Mouse (Mus musculus): ENCODE results near the gene Caprin1.

Caprin1 gene

DNA sequence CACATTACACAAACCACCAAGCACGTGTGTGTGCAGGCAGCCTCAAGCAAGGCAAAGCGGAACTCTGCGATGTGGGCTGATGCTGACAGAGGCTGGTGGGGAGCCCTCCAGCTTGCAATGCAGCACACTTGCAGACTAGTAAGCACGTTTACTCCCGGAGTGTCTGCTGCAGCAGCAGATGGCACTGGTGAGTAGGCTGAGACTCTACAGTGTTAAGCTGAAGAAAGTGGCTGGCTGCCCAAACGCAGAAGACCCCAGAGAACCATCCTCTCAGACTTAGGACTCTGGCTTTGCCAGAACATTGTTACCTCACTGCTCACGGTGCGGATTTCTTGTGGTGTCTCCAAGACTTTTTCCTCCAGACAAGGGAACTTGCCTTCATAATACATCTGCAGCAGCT lies 66.5 kb downstream of the Caprin1 start:
- no peak for DNase-seq (ENCODE audit: low spot score in 2 of 2)

DNA sequence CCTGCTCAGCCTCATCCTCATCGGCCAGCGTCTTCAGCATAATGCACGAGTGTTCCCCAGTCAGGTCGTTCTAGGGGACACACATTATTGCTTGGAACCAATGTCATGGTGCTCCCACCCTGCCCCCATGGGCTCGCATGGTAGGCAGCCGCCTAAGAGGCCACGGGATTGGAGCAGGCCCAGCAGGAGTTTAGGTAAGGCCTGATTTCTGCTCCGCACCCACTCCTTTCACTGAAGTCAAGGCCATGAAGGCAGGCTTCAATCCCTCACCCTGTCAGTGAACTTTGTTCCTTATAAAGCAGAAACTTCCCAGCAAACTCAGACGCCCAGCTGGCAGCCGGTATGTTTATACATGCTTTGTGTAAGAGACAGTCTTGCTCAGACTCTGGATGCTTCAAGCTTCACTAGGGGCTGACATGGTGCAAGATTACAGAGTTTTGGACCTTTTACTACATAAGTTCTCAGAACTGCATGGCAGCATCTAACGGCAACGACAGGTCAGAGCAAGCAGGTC lies 69.4 kb downstream of the Caprin1 start:
- DNase-seq (ENCODE audit: low spot score in 2 of 2) = no peak

DNA sequence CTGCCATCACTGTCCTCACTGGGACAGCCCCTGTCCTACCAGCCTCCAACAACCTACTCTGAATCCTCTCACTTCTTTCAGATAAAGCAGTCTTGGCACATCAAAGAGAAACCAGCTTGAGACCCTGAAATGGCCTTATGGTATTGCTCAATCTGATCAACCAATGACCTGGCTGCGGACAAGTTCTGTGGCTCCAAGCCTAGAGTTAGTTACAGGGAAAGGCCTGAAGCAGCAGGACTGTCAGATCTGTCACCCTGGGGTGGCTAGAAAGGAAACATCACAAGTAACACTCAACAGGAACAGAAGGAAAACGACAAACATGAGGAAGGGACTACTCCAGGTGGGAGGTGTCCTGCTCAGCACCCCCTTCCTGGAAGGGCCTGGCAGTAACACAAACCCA lies 72.9 kb downstream of the Caprin1 start:
- DNase-seq (ENCODE audit: low spot score in 2 of 2) = no peak

DNA sequence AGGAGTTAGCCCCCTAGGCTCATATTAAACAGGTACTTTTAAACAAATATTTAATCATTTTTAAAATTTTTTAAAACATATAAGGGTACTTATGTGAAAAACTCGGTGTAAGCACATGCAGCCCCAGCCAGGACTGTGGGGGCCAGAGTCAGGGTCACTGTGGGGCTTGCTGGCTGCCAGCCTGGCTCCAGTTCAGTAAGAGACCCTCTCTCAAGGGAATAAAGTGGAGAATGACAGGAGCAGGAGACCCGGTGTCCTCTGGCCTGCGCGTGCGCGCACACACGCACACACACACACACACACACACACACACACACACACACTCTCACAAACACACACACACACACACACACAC lies 78.2 kb downstream of the Caprin1 start:
- DNase-seq (ENCODE audit: low spot score in 2 of 2) = no peak

DNA sequence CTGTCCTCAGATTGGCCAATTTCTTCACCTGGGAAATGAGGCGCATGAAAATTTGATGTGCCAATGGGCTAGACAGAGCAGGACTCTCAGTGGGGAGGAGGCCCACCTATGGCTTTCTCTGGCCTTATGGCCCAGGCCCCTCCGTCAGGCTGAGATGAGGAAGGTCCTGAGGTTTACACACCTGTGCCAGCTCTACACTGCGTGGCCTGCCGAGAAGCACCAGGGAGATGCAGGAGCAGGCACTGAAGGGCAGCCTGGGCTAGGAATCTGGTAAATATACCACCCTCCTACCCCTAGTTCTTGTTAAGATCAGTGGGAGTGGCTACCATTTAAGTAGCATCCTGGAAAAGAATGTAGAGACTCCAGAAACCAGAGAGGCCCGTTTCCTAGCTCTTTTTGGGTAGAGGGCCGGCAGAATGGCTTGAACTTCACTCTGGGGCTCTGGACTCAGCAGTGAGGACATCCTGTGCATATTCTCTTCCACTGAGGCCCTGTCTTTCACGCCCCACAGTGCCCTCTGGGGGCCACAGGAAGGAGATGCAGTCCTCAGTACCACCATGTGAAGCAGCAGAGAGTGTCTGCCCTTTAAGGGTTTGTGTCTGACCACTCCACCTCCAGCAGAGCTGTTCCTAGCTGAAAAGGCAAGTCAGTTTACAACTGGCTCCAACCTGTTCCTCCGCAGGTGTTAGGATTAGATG lies 78.7 kb downstream of the Caprin1 start:
- peak; percentile 68 to 73 for DNase-seq (ENCODE audit: low spot score in 2 of 2)

DNA sequence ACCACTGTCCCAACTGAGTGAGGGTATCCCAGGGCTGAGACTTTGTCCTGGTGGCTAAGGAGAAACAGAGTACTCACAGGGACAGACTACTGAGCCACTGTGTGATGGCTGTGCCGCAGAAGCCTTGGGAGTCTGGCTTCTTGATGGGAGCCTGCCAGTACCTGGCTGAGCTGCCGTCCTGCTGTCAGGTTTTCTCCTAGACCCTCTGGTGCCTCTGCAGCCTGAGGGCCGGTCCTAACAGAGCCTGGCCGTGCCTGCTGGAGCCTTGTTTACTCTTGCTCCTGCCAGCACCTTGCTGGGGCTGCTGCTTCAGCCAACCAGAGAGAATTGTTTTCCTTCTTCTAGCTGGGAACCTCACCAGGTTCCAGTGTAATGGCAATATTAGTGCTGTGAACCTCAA lies 83.0 kb downstream of the Caprin1 start:
- no peak for DNase-seq (ENCODE audit: low spot score in 2 of 2)

DNA sequence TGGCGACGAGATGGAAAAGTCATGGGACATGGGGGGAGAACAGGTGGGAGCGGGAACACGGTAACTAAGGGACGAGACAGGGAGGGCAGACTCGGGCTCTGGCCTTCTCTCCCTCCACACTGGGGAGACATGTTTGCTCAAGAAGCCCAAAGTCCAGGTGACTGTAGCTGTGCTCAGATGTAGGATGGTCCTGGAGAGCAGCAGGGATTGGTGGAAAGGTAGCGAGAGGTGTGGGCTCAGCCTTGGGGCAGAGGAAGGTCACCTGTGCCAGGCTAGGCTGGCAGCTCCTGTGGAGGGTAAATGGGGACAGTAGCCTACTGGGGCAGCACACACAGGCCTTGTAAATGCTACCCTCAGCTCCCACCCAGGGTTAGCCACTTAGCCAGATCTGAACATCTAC lies 83.6 kb downstream of the Caprin1 start:
- DNase-seq (ENCODE audit: low spot score in 2 of 2) = no peak
